Mouse (Mus musculus) liver, postnatal 0 days (tissue): ENCODE data around the gene Smim10l2a. TPM values are rescaled to one million over a fixed set of nuclear protein-coding genes. Genes with fewer than 3 reads are reported as not detected.

ENCODE experiments used
- ATAC-seq: fragments of 200-750 bp; cut with Nextera tagmentation; 2 replicates; pipeline ENCODE4 v1.8.0; 2017; ENCODE audit warnings: mild to moderate bottlenecking, moderate library complexity
- DNase-seq: peaks from one replicate; pipeline ENCODE4 v3.0.0-alpha.2; 2016
- H3K27ac ChIP-seq: fragments of 300-500 bp; sonication (generic); 2 replicates; pipeline ENCODE4 v1.5.1; 2014; ENCODE audit warnings: antibody characterized with exemption, moderate library complexity, mild to moderate bottlenecking, low read depth
- H3K27me3 ChIP-seq: fragments of 300-500 bp; sonication (generic); 2 replicates; pipeline ENCODE4 v1.6.1; 2014; ENCODE audit warnings: low read length, control low read depth, mixed read lengths; ENCODE audit not compliant: insufficient read depth
- H3K36me3 ChIP-seq: fragments of 300-500 bp; sonication (generic); replicated peaks from 2 replicates; pipeline ENCODE4 v1.6.1; 2014; ENCODE audit warnings: mild to moderate bottlenecking, control low read depth, low read length, moderate library complexity, mixed read lengths; ENCODE audit not compliant: insufficient read depth
- H3K4me1 ChIP-seq: fragments of 300-500 bp; sonication (generic); 2 replicates; pipeline ENCODE4 v1.6.1; 2014; ENCODE audit warnings: antibody characterized with exemption, mild to moderate bottlenecking, control low read depth; ENCODE audit not compliant: insufficient read depth
- H3K4me2 ChIP-seq: fragments of 300-500 bp; sonication (generic); 2 replicates; pipeline ENCODE4 v1.6.1; 2014; ENCODE audit warnings: low read depth, mild to moderate bottlenecking, low read length, moderate library complexity, mixed read lengths
- H3K4me3 ChIP-seq: fragments of 300-500 bp; sonication (generic); 2 replicates; pipeline ENCODE4 v1.5.1; 2014; ENCODE audit warnings: low read depth, low read length
- H3K9ac ChIP-seq: fragments of 300-500 bp; sonication (generic); replicated peaks from 2 replicates; pipeline ENCODE4 v1.6.1; 2014; ENCODE audit warnings: mild to moderate bottlenecking, moderate library complexity
- H3K9me3 ChIP-seq: fragments of 300-500 bp; sonication (generic); 2 replicates; pipeline ENCODE4 v1.6.1; 2016; ENCODE audit warnings: mild to moderate bottlenecking, control low read depth, low read length, mixed read lengths
- CTCF ChIP-seq: sonication (generic); IDR thresholded peaks from 2 replicates; pipeline ENCODE4 v1.5.1; 2016; ENCODE audit warnings: antibody characterized with exemption, low read depth
- EP300 ChIP-seq: IDR thresholded peaks from 2 replicates; pipeline ENCODE4 v1.6.1; 2016; ENCODE audit warnings: antibody characterized with exemption, low read depth, mild to moderate bottlenecking
- WGBS: fragments of 180-500 bp; shearing (Covaris S2); extraction: QIAGEN DNeasy Blood & Tissue Kit; methylation state at CpG from one replicate; pipeline ENCODE4 v1.1.7; 2014; ENCODE audit not compliant: insufficient replicate concordance; 5-methylcytosine and 5-hydroxymethylcytosine counted together
- polyA plus RNA-seq: library from polyadenylated mRNA; unstranded; fragments of >200 nt; fragmentation: Nextera tagmentation; extraction: Ambion mirVana; gene quantifications from 2 replicates; pipeline ENCODE4 v1.2.1, GENCODE M21; 2015

Smim10l2a gene
- polyA plus RNA-seq, 1 experiment from 2014 or later = 0.22 TPM

DNA sequence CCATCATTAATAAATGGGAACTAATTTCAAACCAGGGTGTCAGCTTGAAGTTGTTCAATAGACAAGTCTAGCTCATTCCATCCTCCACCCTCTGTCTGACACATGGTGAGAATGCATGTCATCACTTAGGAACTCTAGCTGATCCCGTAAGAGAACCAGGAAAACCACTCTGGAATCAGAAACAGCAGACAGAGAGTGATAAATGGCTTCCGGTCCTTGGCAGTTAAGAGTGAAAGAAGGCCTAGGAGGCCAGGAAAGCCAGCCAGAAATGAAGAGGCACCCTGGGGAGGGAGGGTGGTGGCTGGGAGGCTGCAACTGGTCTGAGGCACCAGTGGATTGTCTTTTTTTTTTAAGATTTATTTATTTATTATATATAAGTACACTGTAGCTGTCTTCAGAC is 6.5 kb downstream of the Smim10l2a start:
- no peak overlapping the region for H3K4me3 ChIP-seq
- H3K4me1 ChIP-seq = no peaks in the 10 kb centered on the region
- 75% methylated on average over 2 of the region's 2 CpGs for WGBS
- H3K9me3 ChIP-seq = no peaks in the 10 kb centered on the region
- no peak overlapping the region for H3K9ac ChIP-seq
- TF ChIP-seq EP300 (no peak), CTCF (no peak)
- H3K36me3 ChIP-seq = no peaks in the 10 kb centered on the region
- H3K27me3 ChIP-seq = no peaks in the 10 kb centered on the region
- H3K4me2 ChIP-seq = no peak overlapping the region
- ATAC-seq (no peak), DNase-seq (no peak)
- H3K27ac ChIP-seq = no peak overlapping the region

DNA sequence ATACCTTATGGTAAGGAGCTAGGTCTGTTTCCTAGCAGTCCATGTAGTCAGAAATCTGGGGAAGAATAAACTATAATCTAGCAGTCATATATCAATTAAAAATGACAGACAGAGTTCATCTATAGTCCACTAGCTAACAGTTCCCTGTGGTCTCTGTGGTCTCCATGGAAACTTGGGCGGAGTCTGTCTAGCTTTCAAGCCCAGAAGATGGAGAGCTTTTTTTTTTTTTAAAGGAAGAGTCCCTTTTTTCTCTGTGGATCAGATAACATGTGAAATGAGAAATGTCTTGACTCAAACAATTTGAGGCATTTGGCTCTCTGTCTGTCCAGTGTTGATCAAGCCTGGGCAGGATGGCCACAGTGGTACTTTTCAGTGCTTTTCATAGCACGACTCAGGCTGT is 9.8 kb downstream of the Smim10l2a start:
- H3K27ac ChIP-seq = no peak overlapping the region
- no peaks in the 10 kb centered on the region for H3K9me3 ChIP-seq
- no peaks in the 10 kb centered on the region for H3K4me1 ChIP-seq
- no peak overlapping the region for H3K9ac ChIP-seq
- TF ChIP-seq EP300 = no peak
- TF ChIP-seq CTCF = no peak
- no peaks in the 10 kb centered on the region for H3K36me3 ChIP-seq
- DNase-seq (no peak), ATAC-seq (no peak)
- no peaks in the 10 kb centered on the region for H3K27me3 ChIP-seq
- H3K4me2 ChIP-seq = no peak overlapping the region
- H3K4me3 ChIP-seq = no peak overlapping the region
- WGBS = 76% methylated on average over 2 of the region's 2 CpGs

DNA sequence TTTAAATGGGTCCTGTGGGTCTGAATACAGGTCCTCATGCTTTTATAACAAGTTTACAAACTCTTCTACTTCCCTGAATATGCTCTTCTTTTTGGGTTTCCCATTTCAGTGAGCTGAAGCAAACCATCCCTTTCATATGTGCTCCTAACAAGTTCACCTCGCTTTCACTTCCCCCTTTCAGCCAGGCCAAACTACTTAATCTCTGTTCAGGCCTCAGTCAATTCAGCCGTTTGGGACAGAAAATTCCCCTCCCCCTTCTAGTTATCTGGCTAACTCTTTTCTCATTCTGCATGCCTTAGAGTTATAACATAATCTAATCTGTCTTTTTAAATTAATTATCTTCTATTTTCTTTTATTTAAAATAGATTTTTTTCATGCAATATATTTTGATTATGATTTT is 30.3 kb downstream of the Smim10l2a start:
- DNase-seq = no peak

DNA sequence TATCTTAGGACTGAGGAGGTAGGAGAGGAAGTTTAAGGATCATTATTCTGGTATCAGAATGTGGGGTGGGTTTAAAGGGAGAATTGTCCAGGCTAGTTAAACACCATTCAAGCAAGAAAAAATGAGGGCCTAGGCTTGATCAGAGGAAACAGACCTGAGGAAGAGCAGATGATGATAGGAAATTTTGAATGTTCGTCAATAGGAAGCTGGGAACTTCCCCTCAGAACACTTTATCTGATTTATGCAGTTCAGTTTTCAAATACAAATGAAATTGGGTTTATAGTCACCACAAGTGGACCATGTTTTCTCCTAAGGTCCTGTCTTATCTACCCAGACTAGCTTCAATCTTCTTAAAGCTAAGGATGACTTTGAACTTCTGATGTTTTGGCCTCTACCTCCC is 31.1 kb downstream of the Smim10l2a start:
- no peaks in the 10 kb centered on the region for H3K36me3 ChIP-seq
- no peaks in the 10 kb centered on the region for H3K9me3 ChIP-seq
- WGBS = 27% methylated on average over 1 of the region's 1 CpGs
- TF ChIP-seq CTCF (no peak), EP300 (no peak)
- ATAC-seq (no peak), DNase-seq (no peak)
- H3K4me2 ChIP-seq = no peak overlapping the region
- H3K27ac ChIP-seq = no peak overlapping the region
- H3K4me1 ChIP-seq = no peaks in the 10 kb centered on the region
- H3K4me3 ChIP-seq = no peak overlapping the region
- no peak overlapping the region for H3K9ac ChIP-seq
- H3K27me3 ChIP-seq = no peaks in the 10 kb centered on the region

More for the DNA sequence above, 30.3 kb downstream of the Smim10l2a start:
- H3K27ac ChIP-seq = no peak overlapping the region
- no peaks in the 10 kb centered on the region for H3K27me3 ChIP-seq
- no peak for TF ChIP-seq EP300
- no peak for TF ChIP-seq CTCF
- H3K4me1 ChIP-seq = no peaks in the 10 kb centered on the region
- ATAC-seq = no peak
- 27% methylated on average over 2 of the region's 2 CpGs for WGBS
- H3K4me2 ChIP-seq = no peak overlapping the region
- H3K9me3 ChIP-seq = no peaks in the 10 kb centered on the region
- H3K4me3 ChIP-seq = no peak overlapping the region
- H3K9ac ChIP-seq = no peak overlapping the region
- H3K36me3 ChIP-seq = no peaks in the 10 kb centered on the region

DNA sequence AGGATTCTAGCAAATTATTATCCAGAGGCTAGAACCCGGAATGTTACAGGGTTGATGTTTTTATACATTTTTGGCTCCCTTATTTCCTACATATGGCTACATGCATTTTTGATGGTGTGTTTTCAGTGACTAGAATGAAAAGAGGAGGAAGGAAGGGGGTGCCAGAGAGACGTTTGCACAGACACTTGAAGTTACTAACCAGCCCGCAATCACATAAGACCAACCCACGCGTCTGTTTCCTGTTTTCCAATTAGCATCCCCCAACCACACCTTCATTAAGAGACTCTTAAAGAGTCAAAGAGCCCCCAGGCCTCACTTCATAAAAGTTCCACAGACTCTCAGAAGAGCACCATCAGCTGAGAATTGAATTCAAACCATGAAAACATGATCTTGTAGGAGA is 31.7 kb downstream of the Smim10l2a start:
- Histone ChIP-seq H3K9me3 (no peaks in the 10 kb centered on the region), H3K27me3 (no peaks in the 10 kb centered on the region), H3K4me3 (no peak overlapping the region), H3K27ac (no peak overlapping the region), H3K4me1 (no peaks in the 10 kb centered on the region), H3K9ac (no peak overlapping the region), H3K36me3 (no peaks in the 10 kb centered on the region), H3K4me2 (no peak overlapping the region)
- 42% methylated on average over 5 of the region's 5 CpGs for WGBS
- TF ChIP-seq CTCF = no peak
- TF ChIP-seq EP300 = no peak
- DNase-seq = no peak
- ATAC-seq = no peak

DNA sequence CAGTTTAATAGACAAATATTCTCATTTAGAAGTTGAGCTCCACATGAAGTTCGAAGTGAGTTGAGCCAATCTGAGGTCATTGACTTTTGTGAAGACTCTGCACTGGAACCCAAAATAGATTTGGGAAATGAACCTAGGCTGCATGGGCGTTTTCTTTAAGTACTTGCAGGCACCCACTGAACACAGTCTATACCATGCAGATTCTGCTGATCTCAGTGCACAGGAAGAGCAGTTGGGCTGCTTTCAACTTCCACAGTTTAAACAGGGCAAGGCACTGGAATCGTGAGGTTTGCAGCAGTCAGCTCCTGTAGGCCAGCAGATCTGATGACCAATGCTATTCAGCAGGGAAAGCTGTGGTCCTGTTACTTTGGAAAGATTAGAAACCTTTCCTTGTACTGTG is 41.9 kb downstream of the Smim10l2a start:
- no peaks in the 10 kb centered on the region for H3K36me3 ChIP-seq
- no peaks in the 10 kb centered on the region for H3K9me3 ChIP-seq
- no peak for ATAC-seq
- H3K4me3 ChIP-seq = no peak overlapping the region
- no peak overlapping the region for H3K4me2 ChIP-seq
- no peaks in the 10 kb centered on the region for H3K27me3 ChIP-seq
- no peak for TF ChIP-seq CTCF
- no peak for TF ChIP-seq EP300
- DNase-seq = no peak
- H3K4me1 ChIP-seq = no peaks in the 10 kb centered on the region
- WGBS = 42% methylated on average over 3 of the region's 3 CpGs
- H3K27ac ChIP-seq = no peak overlapping the region
- no peak overlapping the region for H3K9ac ChIP-seq

DNA sequence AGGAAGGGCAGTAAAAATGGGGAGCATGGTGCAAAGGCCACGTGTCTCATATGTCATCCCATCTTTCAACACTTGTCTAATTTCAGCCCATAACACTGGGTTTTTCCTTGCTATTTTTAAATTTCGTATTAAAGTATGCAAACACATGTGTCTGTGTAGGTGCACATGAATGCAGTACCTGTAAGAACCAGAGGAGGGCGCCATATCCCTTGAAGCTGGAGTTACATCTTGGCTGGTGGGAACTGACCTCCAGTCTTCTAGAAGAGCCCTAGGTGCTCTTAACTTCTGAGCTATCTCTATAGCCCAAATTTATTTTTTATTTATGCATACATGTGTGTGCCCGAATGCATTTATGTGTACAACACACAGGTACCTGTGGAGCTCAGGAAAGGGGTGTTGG is 43.2 kb downstream of the Smim10l2a start:
- no peak for ATAC-seq
- DNase-seq = peak; percentile 19

More for the DNA sequence above, 43.2 kb downstream of the Smim10l2a start:
- no peaks in the 10 kb centered on the region for H3K4me1 ChIP-seq
- H3K36me3 ChIP-seq = no peaks in the 10 kb centered on the region
- no peaks in the 10 kb centered on the region for H3K27me3 ChIP-seq
- no peak overlapping the region for H3K27ac ChIP-seq
- TF ChIP-seq EP300 (no peak), CTCF (peak; percentile 55)
- WGBS = 61% methylated on average over 4 of the region's 4 CpGs
- no peaks in the 10 kb centered on the region for H3K9me3 ChIP-seq
- H3K4me2 ChIP-seq = no peak overlapping the region
- H3K9ac ChIP-seq = no peak overlapping the region
- H3K4me3 ChIP-seq = no peak overlapping the region

Other genes with a start within 250 kb of the Smim10l2a start
- gene 3830403N18Rik, start 238.0 kb upstream of the Smim10l2a start, polyA plus RNA-seq = 0.45 and 1.3 TPM in 2 replicates
- not detected in 2 replicates for gene Gm773, start 161.7 kb upstream of the Smim10l2a start, polyA plus RNA-seq
- 0.45 and 0.59 TPM in 2 replicates for gene Zfp449, start 28.2 kb upstream of the Smim10l2a start, polyA plus RNA-seq
- gene Gm2174, start 73.4 kb downstream of the Smim10l2a start, polyA plus RNA-seq = 0.90 TPM in 1 of 2 replicates, not detected in the other
- gene Ints6l, start 80.3 kb downstream of the Smim10l2a start, polyA plus RNA-seq = 12.8 and 14.1 TPM in 2 replicates
- gene Gm10477, start 150.2 kb downstream of the Smim10l2a start, polyA plus RNA-seq = not detected in 2 replicates
- not detected in 2 replicates for gene Gm648, start 175.0 kb downstream of the Smim10l2a start, polyA plus RNA-seq
- gene Mmgt1, start 223.5 kb downstream of the Smim10l2a start, polyA plus RNA-seq = 4.8 and 5.0 TPM in 2 replicates
- 3.7 and 4.0 TPM in 2 replicates for gene Slc9a6, start 235.2 kb downstream of the Smim10l2a start, polyA plus RNA-seq